Mouse (Mus musculus): ENCODE results near the gene Lmntd2. TPM values are rescaled to one million over a fixed set of nuclear protein-coding genes. Genes with fewer than 3 reads are reported as not detected.

Lmntd2 gene
- total and polyA plus RNA-seq, 2 experiments from 2014 or later, result 0.15 TPM; not detected in 1

- H3K4me3 ChIP-seq (ENCODE audit: low read depth, low read length), result no peak overlapping the region
- TF ChIP-seq CTCF (IDR thresholded peaks at IDR 0.05; ENCODE audit: low read depth), result no peak
- no peak for DNase-seq (ENCODE audit: low spot score)
These were observed 25.1 kb downstream of the Lmntd2 start for GRCm38 (mm10) chr7:141188733-141189132.

GRCm38 (mm10) chr7:141188194-141188593 is 25.7 kb downstream of the Lmntd2 start:
- DNase-seq (ENCODE audit: low spot score) (no peak), ATAC-seq (ENCODE audit: insufficient read depth, low read depth) (no peak)
- peaks cover 34% of the 10 kb centered on the region for H3K36me3 ChIP-seq (replicated peaks; ENCODE audit: control insufficient read depth, insufficient read depth, low read length)
- H3K9me3 ChIP-seq (replicated peaks; ENCODE audit: control insufficient read depth, low read length), result no peaks in the 10 kb centered on the region
- peaks cover 5% of the 10 kb centered on the region; the same call in 1 of the 2 replicates for H3K4me1 ChIP-seq (ENCODE audit: control insufficient read depth, insufficient read depth)
- no peaks in the 10 kb centered on the region for H3K27me3 ChIP-seq (ENCODE audit: control insufficient read depth, insufficient read depth, low read length)
- no peak overlapping the region for H3K27ac ChIP-seq (ENCODE audit: low read depth)
- WGBS, result 55% methylated on average over 3 of the region's 3 CpGs
- H3K4me2 ChIP-seq (ENCODE audit: low read depth, low read length), result no peak overlapping the region
- TF ChIP-seq CTCF (IDR thresholded peaks at IDR 0.05; ENCODE audit: low read depth), result no peak
- no peak for TF ChIP-seq EP300 (IDR thresholded peaks at IDR 0.05; ENCODE audit: low read depth)
- no peak overlapping the region for H3K9ac ChIP-seq (replicated peaks; ENCODE audit: low read depth, low read length)
- H3K4me3 ChIP-seq (ENCODE audit: low read depth, low read length), result no peak overlapping the region

More at GRCm38 (mm10) chr7:141188733-141189132, 25.1 kb downstream of the Lmntd2 start:
- Histone ChIP-seq H3K27me3 (ENCODE audit: control insufficient read depth, insufficient read depth, low read length) (no peaks in the 10 kb centered on the region), H3K9me3 (replicated peaks; ENCODE audit: control insufficient read depth, low read length) (no peaks in the 10 kb centered on the region), H3K36me3 (replicated peaks; ENCODE audit: control insufficient read depth, insufficient read depth, low read length) (peaks cover 34% of the 10 kb centered on the region), H3K9ac (replicated peaks; ENCODE audit: low read depth, low read length) (no peak overlapping the region), H3K4me1 (ENCODE audit: control insufficient read depth, insufficient read depth) (peaks cover 5% of the 10 kb centered on the region; the same call in 1 of the 2 replicates), H3K27ac (ENCODE audit: low read depth) (no peak overlapping the region), H3K4me2 (ENCODE audit: low read depth, low read length) (no peak overlapping the region)
- no peak for ATAC-seq (ENCODE audit: insufficient read depth, low read depth)
- WGBS, result 89% methylated on average over 3 of the region's 3 CpGs

GRCm38 (mm10) chr7:141176173-141176572 is 37.7 kb downstream of the Lmntd2 start:
- Histone ChIP-seq H3K27me3 (ENCODE audit: control insufficient read depth, insufficient read depth, low read length) (no peaks in the 10 kb centered on the region), H3K36me3 (replicated peaks; ENCODE audit: control insufficient read depth, insufficient read depth, low read length) (no peaks in the 10 kb centered on the region), H3K4me2 (ENCODE audit: low read depth, low read length) (no peak overlapping the region), H3K4me3 (ENCODE audit: low read depth, low read length) (no peak overlapping the region), H3K4me1 (ENCODE audit: control insufficient read depth, insufficient read depth) (peaks cover 6% of the 10 kb centered on the region; the same call in 1 of the 2 replicates), H3K27ac (ENCODE audit: low read depth) (no peak overlapping the region), H3K9me3 (replicated peaks; ENCODE audit: control insufficient read depth, low read length) (no peaks in the 10 kb centered on the region), H3K9ac (replicated peaks; ENCODE audit: low read depth, low read length) (no peak overlapping the region)
- under 1% methylated on average over 8 of the region's 8 CpGs for WGBS
- DNase-seq (ENCODE audit: low spot score) (peak; percentile 67), ATAC-seq (ENCODE audit: insufficient read depth, low read depth) (no peak)
- TF ChIP-seq EP300 (IDR thresholded peaks at IDR 0.05; ENCODE audit: low read depth) (no peak), CTCF (IDR thresholded peaks at IDR 0.05; ENCODE audit: low read depth) (peak; percentile 98)

GRCm38 (mm10) chr7:141175068-141175467 is 38.8 kb downstream of the Lmntd2 start:
- Histone ChIP-seq H3K27ac (ENCODE audit: low read depth) (no peak overlapping the region), H3K9ac (replicated peaks; ENCODE audit: low read depth, low read length) (no peak overlapping the region), H3K4me1 (ENCODE audit: control insufficient read depth, insufficient read depth) (peaks cover 6% of the 10 kb centered on the region; the same call in 1 of the 2 replicates), H3K9me3 (replicated peaks; ENCODE audit: control insufficient read depth, low read length) (no peaks in the 10 kb centered on the region), H3K36me3 (replicated peaks; ENCODE audit: control insufficient read depth, insufficient read depth, low read length) (no peaks in the 10 kb centered on the region), H3K4me3 (ENCODE audit: low read depth, low read length) (no peak overlapping the region), H3K27me3 (ENCODE audit: control insufficient read depth, insufficient read depth, low read length) (no peaks in the 10 kb centered on the region), H3K4me2 (ENCODE audit: low read depth, low read length) (no peak overlapping the region)
- ATAC-seq (ENCODE audit: insufficient read depth, low read depth), result no peak
- WGBS, result 81% methylated on average over 4 of the region's 4 CpGs
- DNase-seq (ENCODE audit: low spot score), result no peak
- TF ChIP-seq CTCF (IDR thresholded peaks at IDR 0.05; ENCODE audit: low read depth) (0 out of 2 replicates have a peak, but pooled peaks have one; percentile 3), EP300 (IDR thresholded peaks at IDR 0.05; ENCODE audit: low read depth) (no peak)

GRCm38 (mm10) chr7:141173323-141173850 is 40.5 kb downstream of the Lmntd2 start:
- Histone ChIP-seq H3K9ac (replicated peaks; ENCODE audit: low read depth, low read length) (peak overlapping the region; percentile 66; the same call in 1 of the 2 replicates), H3K4me3 (ENCODE audit: low read depth, low read length) (peak overlapping the region; percentile 58), H3K4me1 (ENCODE audit: control insufficient read depth, insufficient read depth) (peaks cover 10% of the 10 kb centered on the region; the same call in 1 of the 2 replicates), H3K27ac (ENCODE audit: low read depth) (peak overlapping the region; percentile 92), H3K4me2 (ENCODE audit: low read depth, low read length) (peak overlapping the region; percentile 59), H3K27me3 (ENCODE audit: control insufficient read depth, insufficient read depth, low read length) (no peaks in the 10 kb centered on the region), H3K36me3 (replicated peaks; ENCODE audit: control insufficient read depth, insufficient read depth, low read length) (no peaks in the 10 kb centered on the region), H3K9me3 (replicated peaks; ENCODE audit: control insufficient read depth, low read length) (no peaks in the 10 kb centered on the region)
- no peak for DNase-seq (ENCODE audit: low spot score)
- ATAC-seq (ENCODE audit: insufficient read depth, low read depth), result no peak
- WGBS, result 87% methylated on average over 5 of the region's 5 CpGs
- no peak for TF ChIP-seq CTCF (IDR thresholded peaks at IDR 0.05; ENCODE audit: low read depth)
- no peak for TF ChIP-seq EP300 (IDR thresholded peaks at IDR 0.05; ENCODE audit: low read depth)
